Mouse (Mus musculus) CH12.LX (cell line): ENCODE measurements at regions not wholly inside any gene's neighbourhood (a gene's known extent, or its start where the extent isn't known, plus 50 kb on each side); places are given as distances from the start of the nearest gene placed in this dataset.

Experiments
- DNase-seq: peaks from one replicate; pipeline ENCODE4 v3.0.0-alpha.2; 2013; ENCODE audit errors: extremely low read depth
- H3K27ac ChIP-seq: 2 replicates; pipeline ENCODE4 v1.5.1; 2012; ENCODE audit warnings: low read depth, mild to moderate bottlenecking, control low read depth, moderate library complexity; ENCODE audit not compliant: insufficient read depth
- H3K27me3 ChIP-seq: replicated peaks from 2 replicates; pipeline ENCODE3; 2012; ENCODE audit warnings: inconsistent platforms
- H3K36me3 ChIP-seq, 2 experiments: replicated peaks in 1 of 2; 2 replicates each; pipeline versions ENCODE3 to v1.6.1; 2012; ENCODE audit warnings: inconsistent platforms in 1 of 2, low read length in 1 of 2, mild to moderate bottlenecking in 1 of 2, mixed read lengths in 1 of 2, moderate library complexity in 1 of 2; ENCODE audit not compliant: control insufficient read depth in 1 of 2, insufficient read depth in 1 of 2
- H3K4me1 ChIP-seq, 2 experiments: 2 replicates each; pipeline ENCODE4 v1.6.1; 2012; ENCODE audit warnings: inconsistent platforms in 1 of 2, moderate library complexity in 1 of 2; ENCODE audit not compliant: insufficient read depth in 2 of 2, control insufficient read depth in 1 of 2
- H3K4me2 ChIP-seq: 2 replicates; pipeline ENCODE4 v1.6.1; 2012; ENCODE audit warnings: low read depth, mild to moderate bottlenecking, control low read depth; ENCODE audit not compliant: poor library complexity, insufficient read depth, severe bottlenecking
- H3K4me3 ChIP-seq, 3 experiments: fragments of 150-350 bp in 1 of 3; sonication (generic) in 1 of 3; replicated peaks in 1 of 3; 2 replicates each; pipeline versions ENCODE3 to v1.5.1; 2011 to 2012; ENCODE audit warnings: low read depth in 2 of 3, low read length in 2 of 3, mild to moderate bottlenecking in 2 of 3, moderate library complexity in 2 of 3, control low read depth in 1 of 3, improper control_type of control experiment in 1 of 3, inconsistent platforms in 1 of 3, mixed read lengths in 1 of 3; ENCODE audit not compliant: poor library complexity in 1 of 3
- H3K79me2 ChIP-seq: replicated peaks from 2 replicates; pipeline ENCODE4 v1.6.1; 2012; ENCODE audit warnings: mild to moderate bottlenecking, moderate library complexity; ENCODE audit not compliant: control insufficient read depth, poor library complexity, insufficient read depth, severe bottlenecking; ENCODE audit errors: extremely low read depth
- H3K9ac ChIP-seq: 2 replicates; pipeline ENCODE4 v1.6.1; 2012; ENCODE audit warnings: low read depth, mild to moderate bottlenecking, control low read depth, moderate library complexity; ENCODE audit not compliant: insufficient read depth
- H3K9me3 ChIP-seq: replicated peaks from 2 replicates; pipeline ENCODE3; 2012; ENCODE audit warnings: low read length, inconsistent platforms, mixed read lengths
- CTCF ChIP-seq, 2 experiments: IDR thresholded peaks in 1 of 2; conservative IDR thresholded peaks in 1 of 2; 2 replicates each; pipeline ENCODE4 v1.5.1; 2011 to 2012; ENCODE audit warnings: low read depth in 2 of 2, low read length in 2 of 2, improper control_type of control experiment in 1 of 2, inconsistent platforms in 1 of 2, mild to moderate bottlenecking in 1 of 2, moderate library complexity in 1 of 2
- E2F4 ChIP-seq: IDR thresholded peaks from 2 replicates; pipeline ENCODE4 v1.6.1; 2011; ENCODE audit warnings: low read depth, low read length, improper control_type of control experiment; ENCODE audit not compliant: insufficient replicate concordance
- EP300 ChIP-seq: IDR thresholded peaks from 2 replicates; pipeline ENCODE4 v1.6.1; 2011; ENCODE audit warnings: low read length, improper control_type of control experiment
- ETS1 ChIP-seq: conservative IDR thresholded peaks from 2 replicates; pipeline ENCODE4 v1.6.1; 2012; ENCODE audit warnings: low read depth, mild to moderate bottlenecking, inconsistent platforms, low read length, improper control_type of control experiment, moderate library complexity
- HCFC1 ChIP-seq: IDR thresholded peaks from 2 replicates; pipeline ENCODE4 v1.6.1; 2012; ENCODE audit warnings: low read depth, mild to moderate bottlenecking, inconsistent platforms, low read length, improper control_type of control experiment
- IRF4 ChIP-seq: IDR thresholded peaks from 2 replicates; pipeline ENCODE4 v1.6.1; 2014; ENCODE audit warnings: low read depth, mild to moderate bottlenecking, inconsistent platforms, low read length, improper control_type of control experiment
- JUND ChIP-seq: conservative IDR thresholded peaks from 2 replicates; pipeline ENCODE4 v1.6.1; 2011; ENCODE audit warnings: low read depth, low read length, improper control_type of control experiment
- MAFK ChIP-seq: IDR thresholded peaks from 2 replicates; pipeline ENCODE4 v1.6.1; 2011; ENCODE audit warnings: low read length, improper control_type of control experiment; ENCODE audit not compliant: insufficient replicate concordance
- MAX ChIP-seq: IDR thresholded peaks from 2 replicates; pipeline ENCODE4 v1.6.1; 2011; ENCODE audit warnings: low read length, improper control_type of control experiment
- MAZ ChIP-seq: IDR thresholded peaks from 2 replicates; pipeline ENCODE4 v1.6.1; 2012; ENCODE audit warnings: low read depth, mild to moderate bottlenecking, inconsistent platforms, low read length, improper control_type of control experiment, moderate library complexity
- MEF2A ChIP-seq: IDR thresholded peaks from 2 replicates; pipeline ENCODE4 v1.6.1; 2014; ENCODE audit warnings: low read depth, mild to moderate bottlenecking, inconsistent platforms, low read length, improper control_type of control experiment, borderline replicate concordance
- PAX5 ChIP-seq: IDR thresholded peaks from 2 replicates; pipeline ENCODE4 v1.6.1; 2012; ENCODE audit warnings: low read length, inconsistent platforms, mixed read lengths
- POLR2A ChIP-seq: IDR thresholded peaks from 2 replicates; pipeline ENCODE4 v1.6.1; 2011; ENCODE audit warnings: low read depth, mild to moderate bottlenecking, improper control_type of control experiment, low read length
- POLR2AphosphoS2 ChIP-seq: IDR thresholded peaks from 2 replicates; pipeline ENCODE4 v1.6.1; 2011; ENCODE audit warnings: low read depth, low read length, improper control_type of control experiment
- RAD21 ChIP-seq: IDR thresholded peaks from 2 replicates; pipeline ENCODE4 v1.6.1; 2011; ENCODE audit warnings: low read depth, mild to moderate bottlenecking, low read length, improper control_type of control experiment, moderate library complexity
- RCOR1 ChIP-seq: conservative IDR thresholded peaks from 2 replicates; pipeline ENCODE4 v1.6.1; 2012; ENCODE audit warnings: low read depth, mild to moderate bottlenecking, inconsistent platforms, low read length, improper control_type of control experiment
- SIN3A ChIP-seq: IDR thresholded peaks from 2 replicates; pipeline ENCODE4 v1.6.1; 2012; ENCODE audit warnings: low read length, improper control_type of control experiment, inconsistent platforms
- SMC3 ChIP-seq: IDR thresholded peaks from 2 replicates; pipeline ENCODE4 v1.6.1; 2011; ENCODE audit warnings: low read depth, low read length, improper control_type of control experiment
- TBP ChIP-seq: conservative IDR thresholded peaks from 2 replicates; pipeline ENCODE4 v1.6.1; 2011; ENCODE audit warnings: low read depth, low read length, improper control_type of control experiment
- UBTF ChIP-seq: IDR thresholded peaks from 2 replicates; pipeline ENCODE4 v1.6.1; 2012; ENCODE audit warnings: low read depth, mild to moderate bottlenecking, inconsistent platforms, low read length, improper control_type of control experiment, moderate library complexity
- USF1 ChIP-seq: IDR thresholded peaks from 2 replicates; pipeline ENCODE4 v1.6.1; 2014; ENCODE audit warnings: low read depth, mild to moderate bottlenecking, inconsistent platforms, low read length, improper control_type of control experiment
- USF2 ChIP-seq: conservative IDR thresholded peaks from 2 replicates; pipeline ENCODE4 v1.6.1; 2011; ENCODE audit warnings: low read depth, low read length, improper control_type of control experiment
- ZC3H11A ChIP-seq: IDR thresholded peaks from 2 replicates; pipeline ENCODE4 v1.6.1; 2012; ENCODE audit warnings: low read depth, mild to moderate bottlenecking, inconsistent platforms, low read length, improper control_type of control experiment
- ZMIZ1 ChIP-seq: IDR thresholded peaks from 2 replicates; pipeline ENCODE4 v1.6.1; 2012; ENCODE audit warnings: low read depth, mild to moderate bottlenecking, inconsistent platforms, low read length, improper control_type of control experiment
- dilution Hi-C: fragments of 300-500 bp; cut with MboI; formaldehyde crosslinking; loops from 2 replicates; pipeline ENCODE4 v1.14.3; 2020; ENCODE audit warnings: low sequenced_read_pairs; ENCODE audit not compliant: extremely low pct_unique_long_range_greater_than_20kb, extremely low pct_ligation_motif_present
- in situ Hi-C: fragments of 300-500 bp; cut with MboI; formaldehyde crosslinking; loops from 3 replicates; pipeline ENCODE4 v1.14.3; 2019; ENCODE audit warnings: low sequenced_read_pairs, low pct_ligation_motif_present, low pct_unique_long_range_greater_than_20kb, mixed read lengths

GRCm38 (mm10) chr7:129002419-129002818 lies 254.4 kb upstream of the Plpp4 start:
- H3K9ac ChIP-seq: no peak overlapping the region
- no peak overlapping the region for H3K4me2 ChIP-seq
- no peaks in the 10 kb centered on the region for H3K79me2 ChIP-seq
- no peak for DNase-seq
- H3K36me3 ChIP-seq: no peaks in the 10 kb centered on the region
- no peaks in the 10 kb centered on the region for H3K4me1 ChIP-seq
- no peaks in the 10 kb centered on the region for H3K9me3 ChIP-seq
- TF ChIP-seq IRF4 (no peak), RAD21 (no peak), PAX5 (no peak)
- TF ChIP-seq, all 38 proteins: peak for 0
- no peak overlapping the region for H3K27ac ChIP-seq
- dilution Hi-C loops: no loop called here
- in situ Hi-C loops: no loop called here
- peaks cover 56% of the 10 kb centered on the region for H3K27me3 ChIP-seq
- H3K4me3 ChIP-seq: no peak overlapping the region

- TF ChIP-seq ZMIZ1 (no peak), MEF2A (no peak), EP300 (no peak), JUND (no peak), UBTF (no peak), HCFC1 (no peak), IRF4 (no peak), RCOR1 (no peak), RAD21 (no peak), TBP (no peak)
- in situ Hi-C loops: no loop called here
- Histone ChIP-seq H3K79me2 (no peaks in the 10 kb centered on the region), H3K4me1 (no peaks in the 10 kb centered on the region), H3K9me3 (no peaks in the 10 kb centered on the region), H3K36me3 (no peaks in the 10 kb centered on the region), H3K4me3 (no peak overlapping the region), H3K27me3 (peaks cover 57% of the 10 kb centered on the region), H3K27ac (no peak overlapping the region), H3K4me2 (no peak overlapping the region), H3K9ac (no peak overlapping the region)
- DNase-seq: no peak
- dilution Hi-C loops: no loop called here
These were observed 253.7 kb upstream of the Plpp4 start for GRCm38 (mm10) chr7:129003150-129003549.

- TF ChIP-seq SIN3A (no peak), RCOR1 (no peak), CTCF (conservative IDR thresholded peaks at IDR 0.05 in 1 of 2, IDR thresholded peaks at IDR 0.05 in 1 of 2; ENCODE audit: low read depth in 2 of 2, low read length in 2 of 2) (no peak), USF2 (no peak), IRF4 (no peak), ETS1 (no peak), JUND (no peak), POLR2A (no peak), MAZ (no peak), E2F4 (no peak), MAFK (no peak), RAD21 (no peak), POLR2AphosphoS2 (no peak), ZC3H11A (no peak), PAX5 (no peak), ZMIZ1 (no peak), MAX (no peak), SMC3 (no peak), USF1 (no peak), UBTF (no peak)
- Histone ChIP-seq H3K9me3 (peaks cover 5% of the 10 kb centered on the region), H3K4me1 (no peaks in the 10 kb centered on the region), H3K27ac (no peak overlapping the region), H3K27me3 (peaks cover 59% of the 10 kb centered on the region), H3K79me2 (no peaks in the 10 kb centered on the region), H3K4me2 (no peak overlapping the region), H3K9ac (no peak overlapping the region), H3K4me3 (no peak overlapping the region), H3K36me3 (no peaks in the 10 kb centered on the region)
- dilution Hi-C loops: no loop called here
- in situ Hi-C loops: no loop called here
- DNase-seq: no peak
These were observed 240.5 kb upstream of the Plpp4 start for GRCm38 (mm10) chr7:129016353-129016752.
